Mouse (Mus musculus): ENCODE results near the gene Mtus2. TPM values are rescaled to one million over a fixed set of nuclear protein-coding genes. Genes with fewer than 3 reads are reported as not detected.

Gene Mtus2
- total and polyA plus RNA-seq, 3 experiments, result 0.03 to 0.13 TPM; not detected in 1

GRCm38 (mm10) chr5:147955671-147956070 is 1.4 kb upstream of the Mtus2 start:
- no peaks in the 10 kb centered on the region for H3K4me1 ChIP-seq (ENCODE audit: control insufficient read depth in 1 of 2, insufficient read depth in 2 of 2)
- H3K9me3 ChIP-seq (replicated peaks; ENCODE audit: low read length), result peaks cover 39% of the 10 kb centered on the region
- dilution Hi-C loops (cut with MboI; ENCODE audit: extremely low pct_ligation_motif_present, extremely low pct_unique_long_range_greater_than_20kb, low sequenced_read_pairs) (no loop called here), in situ Hi-C loops (cut with MboI; ENCODE audit: low pct_ligation_motif_present, low pct_unique_long_range_greater_than_20kb, low sequenced_read_pairs) (no loop called here)
- no peak overlapping the region for H3K27ac ChIP-seq (ENCODE audit: insufficient read depth, low read depth)
- no peak for DNase-seq (ENCODE audit: extremely low read depth)
- no peak overlapping the region for H3K4me2 ChIP-seq (ENCODE audit: insufficient read depth, low read depth, poor library complexity, severe bottlenecking)
- no peaks in the 10 kb centered on the region for H3K27me3 ChIP-seq (replicated peaks)
- no peaks in the 10 kb centered on the region for H3K36me3 ChIP-seq (replicated peaks in 1 of 2; ENCODE audit: control insufficient read depth in 1 of 2, insufficient read depth in 1 of 2, low read length in 1 of 2)
- H3K9ac ChIP-seq (ENCODE audit: insufficient read depth, low read depth), result no peak overlapping the region
- H3K79me2 ChIP-seq (replicated peaks; ENCODE audit: control insufficient read depth, extremely low read depth, insufficient read depth, poor library complexity, severe bottlenecking), result no peaks in the 10 kb centered on the region
- no peak overlapping the region for H3K4me3 ChIP-seq (replicated peaks in 1 of 3; ENCODE audit: low read depth in 2 of 3, low read length in 2 of 3, poor library complexity in 1 of 3)
- TF ChIP-seq ELF1 (IDR thresholded peaks at IDR 0.05; ENCODE audit: low read depth, low read length) (no peak), ZNF384 (IDR thresholded peaks at IDR 0.05; ENCODE audit: low read depth, low read length) (no peak), CTCF (conservative IDR thresholded peaks at IDR 0.05 in 1 of 2, IDR thresholded peaks at IDR 0.05 in 1 of 2; ENCODE audit: low read depth in 2 of 2, low read length in 2 of 2) (no peak), IRF4 (IDR thresholded peaks at IDR 0.05; ENCODE audit: low read depth, low read length) (no peak), TCF12 (IDR thresholded peaks at IDR 0.05; ENCODE audit: low read depth, low read length) (no peak)

DNA sequence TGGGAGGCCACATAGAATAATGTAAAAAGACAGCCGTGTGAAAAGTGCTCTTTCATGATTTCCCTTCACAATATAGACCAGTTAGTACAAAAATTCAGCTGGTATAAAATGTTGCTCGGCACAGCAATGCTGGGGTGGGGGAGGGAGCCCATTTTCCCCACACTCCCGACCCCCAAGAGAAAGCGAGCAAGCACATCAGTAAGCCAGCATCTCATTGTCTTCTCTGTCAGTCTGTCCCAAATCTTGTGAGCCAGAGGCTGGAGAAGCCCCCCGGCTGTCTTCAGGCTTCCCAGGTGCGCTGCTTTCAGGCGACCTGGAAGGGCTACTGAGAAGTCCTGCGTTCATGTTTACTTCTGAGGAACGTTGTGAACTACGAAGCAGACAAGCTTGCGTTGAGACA is 699 bp upstream of the Mtus2 start:
- no peak overlapping the region for H3K9ac ChIP-seq (ENCODE audit: insufficient read depth, low read depth)
- TF ChIP-seq RCOR1 (conservative IDR thresholded peaks at IDR 0.05; ENCODE audit: low read depth, low read length) (no peak), ZKSCAN1 (IDR thresholded peaks at IDR 0.05; ENCODE audit: borderline replicate concordance, low read depth, low read length) (no peak), NELFE (IDR thresholded peaks at IDR 0.05; ENCODE audit: low read depth, low read length) (no peak), IRF4 (IDR thresholded peaks at IDR 0.05; ENCODE audit: low read depth, low read length) (no peak), USF2 (conservative IDR thresholded peaks at IDR 0.05; ENCODE audit: low read depth, low read length) (no peak), ZC3H11A (IDR thresholded peaks at IDR 0.05; ENCODE audit: low read depth, low read length) (no peak), TCF12 (IDR thresholded peaks at IDR 0.05; ENCODE audit: low read depth, low read length) (no peak), CTCF (conservative IDR thresholded peaks at IDR 0.05 in 1 of 2, IDR thresholded peaks at IDR 0.05 in 1 of 2; ENCODE audit: low read depth in 2 of 2, low read length in 2 of 2) (no peak)
- no peaks in the 10 kb centered on the region for H3K27me3 ChIP-seq (replicated peaks)
- no peak overlapping the region for H3K27ac ChIP-seq (ENCODE audit: insufficient read depth, low read depth)
- no peak overlapping the region for H3K4me3 ChIP-seq (replicated peaks in 1 of 3; ENCODE audit: low read depth in 2 of 3, low read length in 2 of 3, poor library complexity in 1 of 3)
- in situ Hi-C loops (cut with MboI; ENCODE audit: low pct_ligation_motif_present, low pct_unique_long_range_greater_than_20kb, low sequenced_read_pairs), result no loop called here
- H3K4me2 ChIP-seq (ENCODE audit: insufficient read depth, low read depth, poor library complexity, severe bottlenecking), result no peak overlapping the region
- H3K36me3 ChIP-seq (replicated peaks in 1 of 2; ENCODE audit: control insufficient read depth in 1 of 2, insufficient read depth in 1 of 2, low read length in 1 of 2), result no peaks in the 10 kb centered on the region
- no peaks in the 10 kb centered on the region for H3K4me1 ChIP-seq (ENCODE audit: control insufficient read depth in 1 of 2, insufficient read depth in 2 of 2)
- dilution Hi-C loops (cut with MboI; ENCODE audit: extremely low pct_ligation_motif_present, extremely low pct_unique_long_range_greater_than_20kb, low sequenced_read_pairs), result no loop called here
- DNase-seq (ENCODE audit: extremely low read depth), result no peak
- H3K9me3 ChIP-seq (replicated peaks; ENCODE audit: low read length), result peaks cover 39% of the 10 kb centered on the region
- H3K79me2 ChIP-seq (replicated peaks; ENCODE audit: control insufficient read depth, extremely low read depth, insufficient read depth, poor library complexity, severe bottlenecking), result no peaks in the 10 kb centered on the region

GRCm38 (mm10) chr5:147957592-147958271 is 612 bp downstream of the Mtus2 start:
- dilution Hi-C loops (cut with MboI; ENCODE audit: extremely low pct_ligation_motif_present, extremely low pct_unique_long_range_greater_than_20kb, low sequenced_read_pairs) (no loop called here), in situ Hi-C loops (cut with MboI; ENCODE audit: low pct_ligation_motif_present, low pct_unique_long_range_greater_than_20kb, low sequenced_read_pairs) (no loop called here)
- Histone ChIP-seq H3K4me3 (replicated peaks in 1 of 3; ENCODE audit: low read depth in 2 of 3, low read length in 2 of 3, poor library complexity in 1 of 3) (no peak overlapping the region), H3K4me1 (ENCODE audit: control insufficient read depth in 1 of 2, insufficient read depth in 2 of 2) (no peaks in the 10 kb centered on the region), H3K36me3 (replicated peaks in 1 of 2; ENCODE audit: control insufficient read depth in 1 of 2, insufficient read depth in 1 of 2, low read length in 1 of 2) (no peaks in the 10 kb centered on the region), H3K9me3 (replicated peaks; ENCODE audit: low read length) (peaks cover 36% of the 10 kb centered on the region), H3K4me2 (ENCODE audit: insufficient read depth, low read depth, poor library complexity, severe bottlenecking) (no peak overlapping the region), H3K79me2 (replicated peaks; ENCODE audit: control insufficient read depth, extremely low read depth, insufficient read depth, poor library complexity, severe bottlenecking) (no peaks in the 10 kb centered on the region), H3K27me3 (replicated peaks) (no peaks in the 10 kb centered on the region), H3K27ac (ENCODE audit: insufficient read depth, low read depth) (no peak overlapping the region), H3K9ac (ENCODE audit: insufficient read depth, low read depth) (no peak overlapping the region)
- no peak for TF ChIP-seq SMC3 (IDR thresholded peaks at IDR 0.05; ENCODE audit: low read depth, low read length)
- no peak for TF ChIP-seq MXI1 (IDR thresholded peaks at IDR 0.05; ENCODE audit: low read depth, low read length)
- TF ChIP-seq ZC3H11A (IDR thresholded peaks at IDR 0.05; ENCODE audit: low read depth, low read length), result no peak
- TF ChIP-seq EP300 (IDR thresholded peaks at IDR 0.05; ENCODE audit: low read length), result no peak
- TF ChIP-seq USF2 (conservative IDR thresholded peaks at IDR 0.05; ENCODE audit: low read depth, low read length), result no peak
- TF ChIP-seq MEF2A (IDR thresholded peaks at IDR 0.05; ENCODE audit: borderline replicate concordance, low read depth, low read length), result no peak
- no peak for TF ChIP-seq JUND (conservative IDR thresholded peaks at IDR 0.05; ENCODE audit: low read depth, low read length)
- TF ChIP-seq CHD1 (IDR thresholded peaks at IDR 0.05; ENCODE audit: low read depth, low read length), result no peak
- no peak for TF ChIP-seq GABPA (IDR thresholded peaks at IDR 0.05; ENCODE audit: insufficient replicate concordance, low read depth, low read length)
- no peak for TF ChIP-seq POLR2A (IDR thresholded peaks at IDR 0.05; ENCODE audit: low read depth, low read length)
- TF ChIP-seq USF1 (IDR thresholded peaks at IDR 0.05; ENCODE audit: low read depth, low read length), result no peak
- no peak for TF ChIP-seq SIN3A (IDR thresholded peaks at IDR 0.05; ENCODE audit: low read length)
- no peak for TF ChIP-seq CHD2 (IDR thresholded peaks at IDR 0.05; ENCODE audit: low read length)
- TF ChIP-seq E2F4 (IDR thresholded peaks at IDR 0.05; ENCODE audit: insufficient replicate concordance, low read depth, low read length), result no peak
- TF ChIP-seq RAD21 (IDR thresholded peaks at IDR 0.05; ENCODE audit: low read depth, low read length), result no peak
- DNase-seq (ENCODE audit: extremely low read depth), result no peak

Data from CH12.LX (cell line).